Mouse (Mus musculus): ENCODE data around the gene Aftph. TPM values are rescaled to one million over a fixed set of nuclear protein-coding genes. Genes with fewer than 3 reads are reported as not detected.

Aftph gene
- polyA plus RNA-seq, 1 experiment from 2014 or later = 19.9 TPM

- peak overlapping the region; percentile 90 for H3K9ac ChIP-seq (ENCODE audit: low read length)
- WGBS = 0% methylated on average over 36 of the region's 56 CpGs
- ATAC-seq (ENCODE audit: low read depth) = peak; percentile 47
- no peaks in the 10 kb centered on the region for H3K36me3 ChIP-seq (ENCODE audit: control insufficient read depth, insufficient read depth, low read length)
- peak overlapping the region; percentile 80 for H3K4me2 ChIP-seq (ENCODE audit: low read depth, low read length)
- no peaks in the 10 kb centered on the region for H3K27me3 ChIP-seq (ENCODE audit: control insufficient read depth, insufficient read depth, low read depth, low read length)
- peak overlapping the region; percentile 99 for H3K4me3 ChIP-seq (ENCODE audit: low read length)
- H3K4me1 ChIP-seq (replicated peaks; ENCODE audit: control insufficient read depth, insufficient read depth, low read length) = no peaks in the 10 kb centered on the region; the same call in 1 of the 2 replicates
- H3K27ac ChIP-seq (ENCODE audit: low read length) = peak overlapping the region; percentile 99
- H3K9me3 ChIP-seq (ENCODE audit: control insufficient read depth, low read length) = no peaks in the 10 kb centered on the region
Measured at GRCm38 (mm10) chr11:20740481-20741200, 748 bp downstream of the Aftph start.

- H3K9me3 ChIP-seq (ENCODE audit: control insufficient read depth, low read length) = no peaks in the 10 kb centered on the region
- peak overlapping the region; percentile 46 for H3K27ac ChIP-seq (ENCODE audit: low read length)
- 44% methylated on average over 3 of the region's 3 CpGs for WGBS
Measured at GRCm38 (mm10) chr11:20734066-20734465, 7.3 kb downstream of the Aftph start.

GRCm38 (mm10) chr11:20733486-20734030 is 7.8 kb downstream of the Aftph start:
- no peak overlapping the region for H3K4me2 ChIP-seq (ENCODE audit: low read depth, low read length)
- H3K4me1 ChIP-seq (replicated peaks; ENCODE audit: control insufficient read depth, insufficient read depth, low read length) = peaks cover 14% of the 10 kb centered on the region
- no peaks in the 10 kb centered on the region for H3K36me3 ChIP-seq (ENCODE audit: control insufficient read depth, insufficient read depth, low read length)
- H3K4me3 ChIP-seq (ENCODE audit: low read length) = no peak overlapping the region
- no peaks in the 10 kb centered on the region for H3K9me3 ChIP-seq (ENCODE audit: control insufficient read depth, low read length)
- WGBS = 17% methylated on average over 3 of the region's 3 CpGs
- peak overlapping the region; percentile 46 for H3K27ac ChIP-seq (ENCODE audit: low read length)
- ATAC-seq (ENCODE audit: low read depth) = no peak
- H3K27me3 ChIP-seq (ENCODE audit: control insufficient read depth, insufficient read depth, low read depth, low read length) = no peaks in the 10 kb centered on the region
- H3K9ac ChIP-seq (ENCODE audit: low read length) = no peak overlapping the region

More at GRCm38 (mm10) chr11:20734066-20734465, 7.3 kb downstream of the Aftph start:
- ATAC-seq (ENCODE audit: low read depth) = no peak
- H3K4me1 ChIP-seq (replicated peaks; ENCODE audit: control insufficient read depth, insufficient read depth, low read length) = peaks cover 14% of the 10 kb centered on the region
- H3K36me3 ChIP-seq (ENCODE audit: control insufficient read depth, insufficient read depth, low read length) = no peaks in the 10 kb centered on the region
- H3K9ac ChIP-seq (ENCODE audit: low read length) = no peak overlapping the region
- no peaks in the 10 kb centered on the region for H3K27me3 ChIP-seq (ENCODE audit: control insufficient read depth, insufficient read depth, low read depth, low read length)
- H3K4me2 ChIP-seq (ENCODE audit: low read depth, low read length) = no peak overlapping the region
- no peak overlapping the region for H3K4me3 ChIP-seq (ENCODE audit: low read length)

GRCm38 (mm10) chr11:20729403-20729802 is 12.0 kb downstream of the Aftph start:
- H3K36me3 ChIP-seq (ENCODE audit: control insufficient read depth, insufficient read depth, low read length) = peaks cover 8% of the 10 kb centered on the region
- H3K27me3 ChIP-seq (ENCODE audit: control insufficient read depth, insufficient read depth, low read depth, low read length) = no peaks in the 10 kb centered on the region
- 68% methylated on average over 1 of the region's 1 CpGs for WGBS
- ATAC-seq (ENCODE audit: low read depth) = no peak
- no peak overlapping the region for H3K4me3 ChIP-seq (ENCODE audit: low read length)
- H3K9ac ChIP-seq (ENCODE audit: low read length) = no peak overlapping the region
- peaks cover 11% of the 10 kb centered on the region for H3K4me1 ChIP-seq (replicated peaks; ENCODE audit: control insufficient read depth, insufficient read depth, low read length)
- H3K27ac ChIP-seq (ENCODE audit: low read length) = no peak overlapping the region
- H3K9me3 ChIP-seq (ENCODE audit: control insufficient read depth, low read length) = no peaks in the 10 kb centered on the region
- no peak overlapping the region for H3K4me2 ChIP-seq (ENCODE audit: low read depth, low read length)

GRCm38 (mm10) chr11:20728044-20728443 is 13.3 kb downstream of the Aftph start:
- 87% methylated on average over 2 of the region's 2 CpGs for WGBS
- H3K36me3 ChIP-seq (ENCODE audit: control insufficient read depth, insufficient read depth, low read length) = peaks cover 8% of the 10 kb centered on the region
- no peak for ATAC-seq (ENCODE audit: low read depth)

GRCm38 (mm10) chr11:20723572-20723971 is 17.8 kb downstream of the Aftph start:
- 75% methylated on average over 5 of the region's 5 CpGs for WGBS
- Histone ChIP-seq H3K9ac (ENCODE audit: low read length) (no peak overlapping the region), H3K9me3 (ENCODE audit: control insufficient read depth, low read length) (no peaks in the 10 kb centered on the region), H3K4me1 (replicated peaks; ENCODE audit: control insufficient read depth, insufficient read depth, low read length) (no peaks in the 10 kb centered on the region), H3K27me3 (ENCODE audit: control insufficient read depth, insufficient read depth, low read depth, low read length) (no peaks in the 10 kb centered on the region), H3K4me2 (ENCODE audit: low read depth, low read length) (no peak overlapping the region), H3K4me3 (ENCODE audit: low read length) (no peak overlapping the region), H3K36me3 (ENCODE audit: control insufficient read depth, insufficient read depth, low read length) (peaks cover 8% of the 10 kb centered on the region), H3K27ac (ENCODE audit: low read length) (no peak overlapping the region)
- ATAC-seq (ENCODE audit: low read depth) = no peak

More at GRCm38 (mm10) chr11:20728044-20728443, 13.3 kb downstream of the Aftph start:
- H3K4me3 ChIP-seq (ENCODE audit: low read length) = no peak overlapping the region
- no peak overlapping the region for H3K27ac ChIP-seq (ENCODE audit: low read length)
- H3K27me3 ChIP-seq (ENCODE audit: control insufficient read depth, insufficient read depth, low read depth, low read length) = no peaks in the 10 kb centered on the region
- no peak overlapping the region for H3K9ac ChIP-seq (ENCODE audit: low read length)
- no peaks in the 10 kb centered on the region for H3K9me3 ChIP-seq (ENCODE audit: control insufficient read depth, low read length)
- no peak overlapping the region for H3K4me2 ChIP-seq (ENCODE audit: low read depth, low read length)
- H3K4me1 ChIP-seq (replicated peaks; ENCODE audit: control insufficient read depth, insufficient read depth, low read length) = no peaks in the 10 kb centered on the region

GRCm38 (mm10) chr11:20712068-20712671 is 29.2 kb downstream of the Aftph start:
- ATAC-seq (ENCODE audit: low read depth) = no peak

GRCm38 (mm10) chr11:20691000-20691399 is 50.4 kb downstream of the Aftph start:
- no peak overlapping the region for H3K4me2 ChIP-seq (ENCODE audit: low read depth, low read length)
- peaks cover 2% of the 10 kb centered on the region for H3K36me3 ChIP-seq (ENCODE audit: control insufficient read depth, insufficient read depth, low read length)
- ATAC-seq (ENCODE audit: low read depth) = peak; percentile 79
- H3K27ac ChIP-seq (ENCODE audit: low read length) = no peak overlapping the region
- H3K4me3 ChIP-seq (ENCODE audit: low read length) = no peak overlapping the region
- no peak overlapping the region for H3K9ac ChIP-seq (ENCODE audit: low read length)
- WGBS = 10% methylated on average over 4 of the region's 4 CpGs
- H3K27me3 ChIP-seq (ENCODE audit: control insufficient read depth, insufficient read depth, low read depth, low read length) = no peaks in the 10 kb centered on the region
- no peaks in the 10 kb centered on the region for H3K9me3 ChIP-seq (ENCODE audit: control insufficient read depth, low read length)
- H3K4me1 ChIP-seq (replicated peaks; ENCODE audit: control insufficient read depth, insufficient read depth, low read length) = no peaks in the 10 kb centered on the region

More at GRCm38 (mm10) chr11:20712068-20712671, 29.2 kb downstream of the Aftph start:
- no peaks in the 10 kb centered on the region for H3K27me3 ChIP-seq (ENCODE audit: control insufficient read depth, insufficient read depth, low read depth, low read length)
- 69% methylated on average over 9 of the region's 9 CpGs for WGBS
- H3K27ac ChIP-seq (ENCODE audit: low read length) = no peak overlapping the region
- H3K4me1 ChIP-seq (replicated peaks; ENCODE audit: control insufficient read depth, insufficient read depth, low read length) = no peaks in the 10 kb centered on the region
- H3K4me2 ChIP-seq (ENCODE audit: low read depth, low read length) = no peak overlapping the region
- no peaks in the 10 kb centered on the region for H3K9me3 ChIP-seq (ENCODE audit: control insufficient read depth, low read length)
- H3K4me3 ChIP-seq (ENCODE audit: low read length) = no peak overlapping the region
- H3K9ac ChIP-seq (ENCODE audit: low read length) = no peak overlapping the region
- H3K36me3 ChIP-seq (ENCODE audit: control insufficient read depth, insufficient read depth, low read length) = no peaks in the 10 kb centered on the region

- no peaks in the 10 kb centered on the region for H3K9me3 ChIP-seq (ENCODE audit: control insufficient read depth, low read length)
- no peaks in the 10 kb centered on the region for H3K36me3 ChIP-seq (ENCODE audit: control insufficient read depth, insufficient read depth, low read length)
- H3K4me3 ChIP-seq (ENCODE audit: low read length) = no peak overlapping the region
- WGBS = 88% methylated on average over 5 of the region's 5 CpGs
- ATAC-seq (ENCODE audit: low read depth) = no peak
- H3K4me1 ChIP-seq (replicated peaks; ENCODE audit: control insufficient read depth, insufficient read depth, low read length) = no peaks in the 10 kb centered on the region
- H3K27ac ChIP-seq (ENCODE audit: low read length) = no peak overlapping the region
- H3K4me2 ChIP-seq (ENCODE audit: low read depth, low read length) = no peak overlapping the region
- no peaks in the 10 kb centered on the region for H3K27me3 ChIP-seq (ENCODE audit: control insufficient read depth, insufficient read depth, low read depth, low read length)
- H3K9ac ChIP-seq (ENCODE audit: low read length) = no peak overlapping the region
Measured at GRCm38 (mm10) chr11:20681679-20682078, 59.7 kb downstream of the Aftph start.
